Mouse (Mus musculus) limb, embryonic 14.5 days (tissue): Measurements from ENCODE around the gene Rpl27a. TPM values are rescaled to one million over a fixed set of nuclear protein-coding genes. Genes with fewer than 3 reads are reported as not detected.

Experiments used
- ATAC-seq: fragments of 200-750 bp; cut with Nextera tagmentation; 2 replicates; pipeline ENCODE4 v1.8.0; 2017; ENCODE audit warnings: low read depth, moderate number of reproducible peaks, moderate TSS enrichment; ENCODE audit not compliant: low FRiP score
- DNase-seq: peaks from one replicate; pipeline ENCODE4 v3.0.0-alpha.2; 2015; ENCODE audit warnings: low spot score
- H3K27ac ChIP-seq: fragments of 300-500 bp; sonication (generic); replicated peaks from 2 replicates; pipeline ENCODE4 v1.5.1; 2014; ENCODE audit warnings: low read depth, mild to moderate bottlenecking, low read length, moderate library complexity, mixed read lengths
- H3K27me3 ChIP-seq: fragments of 300-500 bp; sonication (generic); 2 replicates; pipeline ENCODE4 v1.6.1; 2014; ENCODE audit warnings: low read length, mixed read lengths; ENCODE audit not compliant: control insufficient read depth, insufficient read depth
- H3K36me3 ChIP-seq: fragments of 300-500 bp; sonication (generic); 2 replicates; pipeline ENCODE4 v1.6.1; 2014; ENCODE audit warnings: mild to moderate bottlenecking, low read length, moderate library complexity, mixed read lengths; ENCODE audit not compliant: control insufficient read depth, insufficient read depth
- H3K4me1 ChIP-seq: fragments of 300-500 bp; sonication (generic); 2 replicates; pipeline ENCODE4 v1.6.1; 2014; ENCODE audit warnings: antibody characterized with exemption, low read length, mixed read lengths; ENCODE audit not compliant: control insufficient read depth, insufficient read depth
- H3K4me2 ChIP-seq: fragments of 300-500 bp; sonication (generic); replicated peaks from 2 replicates; pipeline ENCODE4 v1.6.1; 2014; ENCODE audit warnings: low read depth, mild to moderate bottlenecking, low read length, moderate library complexity; ENCODE audit not compliant: severe bottlenecking
- H3K4me3 ChIP-seq: fragments of 300-500 bp; sonication (generic); replicated peaks from 2 replicates; pipeline ENCODE4 v1.5.1; 2014; ENCODE audit warnings: low read length
- H3K9ac ChIP-seq: fragments of 300-500 bp; sonication (generic); 2 replicates; pipeline ENCODE4 v1.6.1; 2014; ENCODE audit warnings: mild to moderate bottlenecking, low read depth, low read length, moderate library complexity; ENCODE audit not compliant: severe bottlenecking
- H3K9me3 ChIP-seq: fragments of 300-500 bp; sonication (generic); 2 replicates; pipeline ENCODE4 v1.6.1; 2016; ENCODE audit warnings: low read length; ENCODE audit not compliant: control insufficient read depth
- POLR2A ChIP-seq: fragments of 200-500 bp; IDR thresholded peaks from 2 replicates; pipeline ENCODE4 v1.8.0; 2012; ENCODE audit warnings: inconsistent platforms, mild to moderate bottlenecking, moderate library complexity, borderline replicate concordance; ENCODE audit not compliant: insufficient read depth, insufficient read length; ENCODE audit errors: extremely low read depth
- WGBS: fragments of 180-500 bp; shearing (Covaris S2); extraction: QIAGEN DNeasy Blood & Tissue Kit; methylation state at CpG from one replicate; pipeline ENCODE4 v1.1.7; 2014; 5-methylcytosine and 5-hydroxymethylcytosine counted together
- polyA plus RNA-seq, 2 experiments: library from polyadenylated mRNA; depleted of rRNA in 1 of 2; stranded (reverse) in 1 of 2; unstranded in 1 of 2; fragments of >200 nt; fragmentation: Nextera tagmentation in 1 of 2; extraction: Ambion mirVana in 1 of 2; gene quantifications; 2 replicates each; pipeline versions ENCODE4 v1.2.1 to v1.2.3; 2012 to 2014

The Rpl27a gene
- polyA plus RNA-seq, 2 experiments: 165 to 923 TPM

DNA sequence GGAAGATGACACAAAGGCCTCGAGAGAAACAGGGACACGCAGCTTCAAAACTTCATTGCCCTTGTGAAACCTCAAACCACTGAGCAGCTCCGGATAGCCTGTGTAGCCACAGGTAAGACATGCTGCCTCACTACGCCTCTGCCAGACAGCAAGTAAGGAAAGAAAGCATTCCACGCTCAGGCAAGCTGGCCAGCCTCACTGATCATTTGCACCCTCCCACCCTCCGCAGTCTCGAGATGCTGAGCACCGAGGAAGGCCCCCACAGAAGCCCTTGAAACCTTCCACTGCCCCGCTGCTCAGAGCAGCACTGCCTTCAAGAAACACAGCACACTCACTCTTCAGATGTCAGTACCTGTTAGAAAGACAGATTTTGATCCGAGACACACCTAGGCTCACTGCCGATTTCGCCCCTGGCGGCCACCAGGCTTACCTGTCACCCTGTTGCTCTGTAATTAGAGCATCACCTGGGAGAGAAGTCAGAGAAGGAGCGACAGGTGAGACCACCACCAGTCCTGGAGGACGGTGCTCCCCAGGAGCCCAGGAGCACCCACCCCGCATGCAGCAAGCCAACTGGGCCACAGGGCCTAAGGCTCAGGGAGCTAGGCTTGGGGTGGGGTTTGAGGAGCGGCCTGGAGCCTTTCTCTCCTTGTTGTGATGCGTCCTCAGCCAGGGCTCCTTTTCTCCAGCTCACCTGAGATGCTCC lies 26.2 kb upstream of the Rpl27a start:
- DNase-seq: no peak
- TF ChIP-seq POLR2A: no peak
- Histone ChIP-seq H3K9me3 (no peaks in the 10 kb centered on the region), H3K4me1 (no peaks in the 10 kb centered on the region), H3K27ac (no peak overlapping the region), H3K4me3 (no peak overlapping the region), H3K9ac (no peak overlapping the region; the same call in 1 of the 2 replicates), H3K36me3 (no peaks in the 10 kb centered on the region), H3K27me3 (0 out of 2 replicates have a peak, but pooled peaks cover 4% of the 10 kb centered on the region), H3K4me2 (no peak overlapping the region)
- ATAC-seq: no peak
- WGBS: 55% methylated on average over 17 of the region's 18 CpGs

DNA sequence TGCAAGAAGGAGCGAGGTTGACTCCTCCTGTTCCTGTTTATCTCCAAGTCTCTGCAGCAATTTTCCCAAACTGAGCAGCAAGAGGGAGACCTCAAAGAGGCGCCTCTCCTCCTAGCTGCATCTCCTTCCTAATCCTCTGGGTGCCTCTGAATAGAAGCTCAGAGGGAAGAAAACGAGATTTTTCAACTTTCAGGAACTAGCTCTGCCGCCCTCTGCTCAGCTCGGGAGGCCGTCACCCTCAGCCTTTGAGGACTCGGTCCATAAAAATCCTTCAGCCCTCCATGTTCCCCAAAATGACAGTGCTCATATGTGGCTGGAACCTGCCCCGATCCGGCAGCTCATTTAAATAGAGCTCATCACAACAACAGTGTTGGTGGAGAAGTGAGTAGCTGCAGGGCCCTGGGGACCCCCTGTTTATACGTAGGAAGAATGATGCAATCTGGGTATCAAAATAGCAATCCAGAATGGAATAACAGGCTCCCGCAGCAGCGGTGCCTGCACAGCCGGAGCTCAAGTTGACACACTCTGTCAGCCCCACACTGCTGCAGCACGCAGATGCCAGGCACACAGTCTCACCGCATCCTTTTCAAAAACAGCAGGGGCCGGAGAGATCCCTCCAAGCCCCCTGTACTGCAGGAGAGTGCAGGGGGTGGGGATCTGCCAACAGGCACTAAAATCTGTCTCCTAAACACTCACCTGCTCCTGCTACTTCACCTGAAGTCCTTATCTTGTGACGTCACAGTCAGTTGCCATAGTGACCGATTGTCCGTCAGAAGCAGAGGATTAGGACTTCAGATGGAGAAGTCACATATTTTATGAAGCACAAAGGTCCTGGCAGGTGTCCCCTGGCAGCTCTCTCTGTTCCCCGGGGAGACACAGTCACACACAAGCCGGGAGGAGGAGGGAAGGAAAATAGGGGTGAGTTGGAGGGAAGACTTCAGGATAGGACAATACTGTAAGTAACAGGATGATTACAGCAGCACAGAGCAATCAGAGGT lies 25.3 kb upstream of the Rpl27a start:
- WGBS: 9% methylated on average over 20 of the region's 21 CpGs
- H3K4me2 ChIP-seq: peak overlapping the region; percentile 34
- no peaks in the 10 kb centered on the region for H3K4me1 ChIP-seq
- peak overlapping the region; percentile 16; the same call in 1 of the 2 replicates for H3K9ac ChIP-seq
- no peak overlapping the region for H3K4me3 ChIP-seq
- no peaks in the 10 kb centered on the region for H3K9me3 ChIP-seq
- ATAC-seq (peak; percentile 50; the same call in 1 of the 2 replicates), DNase-seq (no peak)
- H3K27me3 ChIP-seq: 0 out of 2 replicates have a peak, but pooled peaks cover 4% of the 10 kb centered on the region
- no peak overlapping the region for H3K27ac ChIP-seq
- H3K36me3 ChIP-seq: no peaks in the 10 kb centered on the region
- no peak for TF ChIP-seq POLR2A

- Histone ChIP-seq H3K9ac (no peak overlapping the region), H3K27me3 (0 out of 2 replicates have a peak, but pooled peaks cover 4% of the 10 kb centered on the region), H3K4me2 (no peak overlapping the region), H3K27ac (no peak overlapping the region), H3K4me3 (no peak overlapping the region), H3K9me3 (no peaks in the 10 kb centered on the region), H3K36me3 (no peaks in the 10 kb centered on the region), H3K4me1 (no peaks in the 10 kb centered on the region)
- DNase-seq (no peak), ATAC-seq (no peak)
- TF ChIP-seq POLR2A: no peak
- 54% methylated on average over 4 of the region's 4 CpGs for WGBS
Observed at GRCm38 (mm10) chr7:109497507-109497906, 21.4 kb upstream of the Rpl27a start.

- DNase-seq: no peak
- Histone ChIP-seq H3K36me3 (no peaks in the 10 kb centered on the region), H3K4me1 (peaks cover 4% of the 10 kb centered on the region; the same call in 1 of the 2 replicates), H3K4me2 (no peak overlapping the region), H3K27me3 (no peaks in the 10 kb centered on the region), H3K4me3 (no peak overlapping the region), H3K9me3 (no peaks in the 10 kb centered on the region), H3K27ac (no peak overlapping the region), H3K9ac (no peak overlapping the region; the same call in 1 of the 2 replicates)
- no peak for TF ChIP-seq POLR2A
- WGBS: 6% methylated on average over 8 of the region's 8 CpGs
- ATAC-seq: no peak
Observed at GRCm38 (mm10) chr7:109507119-109507518, 11.8 kb upstream of the Rpl27a start.

DNA sequence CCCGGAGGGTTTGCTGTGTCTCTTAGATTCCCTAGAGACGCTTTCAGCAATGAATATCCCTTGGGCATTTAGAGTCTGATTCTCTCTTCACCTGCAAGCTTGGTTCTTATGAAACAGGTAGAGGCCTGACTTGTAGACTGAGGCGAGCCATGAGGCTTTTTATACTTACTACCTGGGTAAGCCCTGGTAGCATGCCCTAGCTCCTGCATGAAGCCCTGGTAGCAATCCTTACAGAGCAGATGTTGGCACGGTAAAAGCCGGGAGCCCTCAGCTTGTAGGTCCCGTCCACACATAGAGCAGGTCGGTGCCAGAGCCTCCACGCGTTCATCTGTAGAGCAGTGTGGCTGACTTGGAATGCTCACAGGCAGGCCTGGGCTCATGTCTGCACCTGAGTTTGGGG lies 11.4 kb upstream of the Rpl27a start:
- DNase-seq (no peak), ATAC-seq (no peak)
- Histone ChIP-seq H3K4me3 (no peak overlapping the region), H3K9me3 (no peaks in the 10 kb centered on the region), H3K27ac (no peak overlapping the region), H3K4me1 (peaks cover 4% of the 10 kb centered on the region; the same call in 1 of the 2 replicates), H3K36me3 (no peaks in the 10 kb centered on the region), H3K4me2 (no peak overlapping the region), H3K9ac (no peak overlapping the region), H3K27me3 (no peaks in the 10 kb centered on the region)
- WGBS: 38% methylated on average over 9 of the region's 9 CpGs
- no peak for TF ChIP-seq POLR2A
